Mouse (Mus musculus) CH12.LX (cell line): ENCODE results near the gene Ptprs.

ENCODE experiments used
- CTCF ChIP-seq, 2 experiments: IDR thresholded peaks in 1 of 2; conservative IDR thresholded peaks in 1 of 2; 2 replicates each; pipeline ENCODE4 v1.5.1; 2011 to 2012; ENCODE audit warnings: low read depth in 2 of 2, low read length in 2 of 2, improper control_type of control experiment in 1 of 2, inconsistent platforms in 1 of 2, mild to moderate bottlenecking in 1 of 2, moderate library complexity in 1 of 2
- POLR2AphosphoS2 ChIP-seq: IDR thresholded peaks from 2 replicates; pipeline ENCODE4 v1.6.1; 2011; ENCODE audit warnings: low read depth, low read length, improper control_type of control experiment
- ZC3H11A ChIP-seq: IDR thresholded peaks from 2 replicates; pipeline ENCODE4 v1.6.1; 2012; ENCODE audit warnings: low read depth, mild to moderate bottlenecking, inconsistent platforms, low read length, improper control_type of control experiment

DNA sequence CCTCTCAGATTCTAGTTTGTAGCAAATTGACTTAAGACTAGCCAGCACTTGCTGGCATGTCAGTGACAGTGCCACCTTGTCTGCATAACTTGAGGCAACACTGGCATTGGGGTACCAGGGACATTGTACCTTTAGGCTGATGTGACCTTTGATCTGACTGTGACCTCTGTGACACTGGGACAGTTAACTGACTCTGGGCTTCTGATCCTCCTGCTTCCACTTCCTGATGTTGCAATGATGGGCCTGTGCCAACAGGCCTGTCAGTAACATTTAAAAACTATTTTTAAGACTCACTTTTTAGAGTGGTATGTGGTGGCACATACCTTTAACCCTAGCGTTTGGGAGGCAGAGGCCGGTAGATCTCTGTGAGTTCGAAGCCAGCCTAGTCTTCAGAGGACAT lies 70.9 kb downstream of the Ptprs start:
- TF ChIP-seq CTCF (conservative IDR thresholded peaks at IDR 0.05 in 1 of 2, IDR thresholded peaks at IDR 0.05 in 1 of 2; ENCODE audit: low read depth in 2 of 2, low read length in 2 of 2) = no peak
- TF ChIP-seq POLR2AphosphoS2 = no peak
- no peak for TF ChIP-seq ZC3H11A
